Mouse (Mus musculus) v-Abl transformed pro-B cells (cell line): ENCODE results near the gene Grn.

Source experiments
- in situ Hi-C, 2 experiments: fragments of 400-800 bp; cut with MboI; formaldehyde crosslinking; loops; one replicate each; pipeline ENCODE4 v1.15.1; 2025; ENCODE audit not compliant: unreplicated experiment in 2 of 2

The Grn gene

GRCm38 (mm10) chr11:102399610-102400072 is 30.5 kb upstream of the Grn start:
- in situ Hi-C loops, result no loop called here

- in situ Hi-C loops, result no loop called here
Measured at GRCm38 (mm10) chr11:102400513-102401084, 29.5 kb upstream of the Grn start.

GRCm38 (mm10) chr11:102401898-102402500 is 28.1 kb upstream of the Grn start:
- in situ Hi-C loops, result no loop called here

- in situ Hi-C loops, result no loop called here
Measured at GRCm38 (mm10) chr11:102403657-102404056, 26.5 kb upstream of the Grn start.

GRCm38 (mm10) chr11:102404161-102405010 is 25.7 kb upstream of the Grn start:
- in situ Hi-C loops, result no loop called here

GRCm38 (mm10) chr11:102405544-102406285 is 24.4 kb upstream of the Grn start:
- in situ Hi-C loops, result no loop called here

- in situ Hi-C loops, result no loop called here
Measured at GRCm38 (mm10) chr11:102406401-102406800, 23.7 kb upstream of the Grn start.

- in situ Hi-C loops, result no loop called here
Measured at GRCm38 (mm10) chr11:102406900-102407833, 22.9 kb upstream of the Grn start.

- in situ Hi-C loops, result no loop called here
Measured at GRCm38 (mm10) chr11:102407834-102408215, 22.3 kb upstream of the Grn start, which contains the start of gene Slc25a39. TSS of gene Slc25a39 (minus strand) at chr11:102407946.

GRCm38 (mm10) chr11:102408344-102408876 is 21.7 kb upstream of the Grn start:
- in situ Hi-C loops, result no loop called here

GRCm38 (mm10) chr11:102408888-102409794 is 21.0 kb upstream of the Grn start:
- in situ Hi-C loops, result no loop called here

- in situ Hi-C loops, result loop anchor here (5.0 kb wide), 2 partner anchors 103 to 108 kb away; no protein-coding TSS in a partner anchor
Measured at GRCm38 (mm10) chr11:102409795-102410330, 20.3 kb upstream of the Grn start.

- in situ Hi-C loops, result loop anchor here (5.0 kb wide), 2 partner anchors 103 to 108 kb away; no protein-coding TSS in a partner anchor
Measured at GRCm38 (mm10) chr11:102410345-102410744, 19.8 kb upstream of the Grn start.

- in situ Hi-C loops, result loop anchor here (5.0 kb wide), 2 partner anchors 104 to 109 kb away; no protein-coding TSS in a partner anchor
Measured at GRCm38 (mm10) chr11:102411061-102411460, 19.1 kb upstream of the Grn start.

GRCm38 (mm10) chr11:102411704-102412103 is 18.4 kb upstream of the Grn start:
- in situ Hi-C loops, result loop anchor here (5.0 kb wide), 2 partner anchors 104 to 109 kb away; no protein-coding TSS in a partner anchor

GRCm38 (mm10) chr11:102413059-102413458 is 17.1 kb upstream of the Grn start:
- in situ Hi-C loops, result loop anchor here (5.0 kb wide), 2 partner anchors 106 to 111 kb away; no protein-coding TSS in a partner anchor

- in situ Hi-C loops, result no loop called here
Measured at GRCm38 (mm10) chr11:102415034-102415802, 14.9 kb upstream of the Grn start.
